Mouse (Mus musculus) mesoderm, embryonic 11.5 days (tissue): ENCODE results near the gene Spink4.
"Not testable (repeated sequence)": the region's sequence is repeated elsewhere in the genome, so short reads cannot be mapped to it uniquely, and the experiment has no call there.

ENCODE experiments used
- DNase-seq: peaks from one replicate; pipeline ENCODE4 v3.0.0-alpha.2; 2012; ENCODE audit warnings: low read depth, low spot score

Spink4 gene

GRCm38 (mm10) chr4:40906298-40906697 is 13.6 kb upstream of the Spink4 start:
- DNase-seq: no peak

- no peak for DNase-seq
Observed at GRCm38 (mm10) chr4:40908261-40908969, 11.4 kb upstream of the Spink4 start.

- DNase-seq: no peak
Observed at GRCm38 (mm10) chr4:40914287-40914867, 5.5 kb upstream of the Spink4 start.

- DNase-seq: no peak
Observed at GRCm38 (mm10) chr4:40915947-40916346, 3.9 kb upstream of the Spink4 start.

GRCm38 (mm10) chr4:40916592-40917155 is 3.2 kb upstream of the Spink4 start:
- DNase-seq: no peak

GRCm38 (mm10) chr4:40920576-40920975 is 724 bp downstream of the Spink4 start:
- no peak for DNase-seq

GRCm38 (mm10) chr4:40921288-40921687 is 1.4 kb downstream of the Spink4 start:
- DNase-seq: no peak

- no peak for DNase-seq
Observed at GRCm38 (mm10) chr4:40923087-40923651, 3.3 kb downstream of the Spink4 start.

GRCm38 (mm10) chr4:40925568-40925967 is 5.7 kb downstream of the Spink4 start:
- no peak for DNase-seq

- no peak for DNase-seq
Observed at GRCm38 (mm10) chr4:40929046-40929445, 9.2 kb downstream of the Spink4 start.

GRCm38 (mm10) chr4:40933694-40934093 is 13.8 kb downstream of the Spink4 start:
- DNase-seq: no peak

GRCm38 (mm10) chr4:40934369-40934768 is 14.5 kb downstream of the Spink4 start:
- not testable (repeated sequence) for DNase-seq

GRCm38 (mm10) chr4:40936175-40936839 is 16.5 kb downstream of the Spink4 start:
- no peak for DNase-seq

- no peak for DNase-seq
Observed at GRCm38 (mm10) chr4:40938793-40939192, 18.9 kb downstream of the Spink4 start.

- DNase-seq: no peak
Observed at GRCm38 (mm10) chr4:40943651-40944050, 23.8 kb downstream of the Spink4 start.

- no peak for DNase-seq
Observed at GRCm38 (mm10) chr4:40946516-40947121, 26.8 kb downstream of the Spink4 start.

GRCm38 (mm10) chr4:40947565-40948159 is 27.8 kb downstream of the Spink4 start:
- DNase-seq: no peak

- DNase-seq: peak; percentile 100
Observed at GRCm38 (mm10) chr4:40948160-40948708, 28.4 kb downstream of the Spink4 start, which contains the start of the genes Bag1 and Chmp5. Gene Bag1 (minus strand): TSS chr4:40948294. Gene Chmp5 (plus strand): TSS chr4:40948407.

- DNase-seq: no peak
Observed at GRCm38 (mm10) chr4:40953521-40953920, 33.7 kb downstream of the Spink4 start.

- DNase-seq: no peak
Observed at GRCm38 (mm10) chr4:40955942-40956341, 36.1 kb downstream of the Spink4 start.

GRCm38 (mm10) chr4:40963536-40963935 is 43.7 kb downstream of the Spink4 start:
- no peak for DNase-seq
